Mouse (Mus musculus) C2C12 (cell line): ENCODE measurements around the gene Aqp6.

ENCODE experiments used
- CTCF ChIP-seq: IDR thresholded peaks from one replicate; pipeline ENCODE4 v1.5.1; 2011; ENCODE audit not compliant: control insufficient read depth, insufficient read depth, insufficient read length
- MYOG ChIP-seq: IDR thresholded peaks from one replicate; pipeline ENCODE4 v1.6.1; 2011; ENCODE audit not compliant: control insufficient read depth, insufficient read length; ENCODE audit errors: extremely low read depth
- USF1 ChIP-seq: IDR thresholded peaks from one replicate; pipeline ENCODE4 v1.6.1; 2011; ENCODE audit warnings: low read depth, mild to moderate bottlenecking, control low read depth, moderate library complexity

DNA sequence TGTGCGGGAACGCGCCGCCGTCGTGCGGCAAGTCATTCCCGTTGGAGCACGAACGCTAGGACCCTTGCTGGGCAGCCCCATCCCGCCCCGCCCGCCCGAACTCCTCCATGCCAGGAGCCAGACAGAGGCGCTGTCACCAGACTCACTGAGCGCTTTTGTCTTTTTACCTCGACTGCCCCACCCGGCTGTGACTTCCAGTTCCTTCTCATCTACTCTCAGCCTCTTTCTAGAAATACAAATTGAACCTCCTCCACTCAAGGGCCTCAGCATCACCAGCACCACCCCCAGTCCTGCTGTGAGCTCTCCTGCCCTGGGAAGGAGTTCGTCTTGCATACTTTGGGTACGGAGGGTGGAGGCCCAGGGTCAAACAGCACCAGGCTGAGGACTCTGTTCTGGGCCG, 52.7 kb downstream of the Aqp6 start:
- TF ChIP-seq CTCF (no peak), USF1 (no peak), MYOG (no peak)
